Mouse (Mus musculus): ENCODE measurements around the gene Tssc4. TPM values are rescaled to one million over a fixed set of nuclear protein-coding genes. Genes with fewer than 3 reads are reported as not detected.
A peak's percentile ranks its signal among the peaks of the same experiment; 100 is the strongest.

The Tssc4 gene
- polyA plus RNA-seq (2011; ENCODE audit: insufficient read length, low read depth, missing spikeins): 35.9 and 38.8 TPM in 2 replicates

DNA sequence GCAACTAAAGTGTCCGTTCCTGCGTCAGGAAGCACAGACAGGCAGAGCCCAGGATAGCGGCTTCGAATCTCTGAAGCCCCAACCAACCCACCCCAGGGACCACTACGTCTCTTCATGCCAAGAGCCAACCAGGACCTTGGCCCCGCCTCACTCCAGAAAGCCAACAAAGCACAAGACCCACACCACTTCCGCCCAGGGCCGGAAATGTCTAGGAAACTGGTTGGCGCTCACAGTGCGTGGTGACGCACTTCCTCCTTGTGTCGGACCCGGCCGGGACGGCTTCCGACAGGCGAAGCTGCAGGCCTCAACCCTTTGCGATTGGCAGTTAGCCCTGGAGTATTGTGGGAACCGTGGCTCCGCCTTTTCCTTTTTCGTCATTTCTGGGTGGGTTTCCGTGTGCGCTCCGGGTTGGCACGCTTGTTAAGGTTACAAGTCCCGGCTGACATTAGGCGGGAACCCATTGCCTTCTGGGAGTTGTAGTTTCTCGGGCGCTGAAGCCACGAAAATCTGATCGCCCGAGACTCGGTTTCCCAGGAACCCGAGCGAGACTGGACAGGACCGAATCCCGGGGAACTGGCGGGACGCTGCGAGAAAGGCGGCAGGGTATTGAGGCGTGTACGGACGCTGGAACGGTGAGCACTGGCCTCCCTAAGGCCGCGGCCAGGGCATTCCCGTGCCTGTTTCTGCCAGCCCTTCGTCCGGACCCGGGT, at the start of gene Tssc4:
Gene Tssc4 (plus strand): TSS at position 368 of the 710 bp plus-strand sequence.
- no peak for TF ChIP-seq CTCF (IDR thresholded peaks at IDR 0.05; ENCODE audit: borderline replicate concordance, insufficient read depth, low read length)
- TF ChIP-seq POLR2A (IDR thresholded peaks at IDR 0.05; ENCODE audit: low read depth, low read length): peak; percentile 79
- H3K27ac ChIP-seq (ENCODE audit: insufficient read depth, low read length): peak within 1 kb of the TSS; percentile 60
- H3K4me3 ChIP-seq (ENCODE audit: insufficient read depth, low read length): peak within 1 kb of the TSS; percentile 80
- H3K4me1 ChIP-seq (ENCODE audit: control insufficient read depth, insufficient read depth, low read length): peaks cover 10% of the 10 kb centered on the region

DNA sequence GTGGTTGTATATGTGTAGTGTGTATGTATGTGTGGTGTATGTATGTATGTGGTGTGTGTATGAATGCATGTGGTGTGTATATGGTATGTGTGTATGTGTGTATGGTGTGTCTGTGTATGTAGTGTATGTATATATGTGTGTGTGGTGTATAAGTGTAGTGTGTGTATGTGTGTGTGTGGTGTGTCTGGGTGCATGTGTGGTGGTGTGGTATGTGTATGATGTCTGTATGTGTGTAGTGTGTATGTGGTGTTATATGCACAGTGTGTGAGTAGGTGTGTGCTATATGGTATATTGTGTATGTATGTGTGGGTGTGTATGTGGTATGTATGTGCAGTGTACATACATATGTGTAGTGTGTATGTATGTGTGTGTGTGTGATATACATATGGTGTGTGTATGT, 49.0 kb upstream of the Tssc4 start:
- H3K27ac ChIP-seq (ENCODE audit: insufficient read depth, low read length): no peak overlapping the region
- no peak for TF ChIP-seq POLR2A (IDR thresholded peaks at IDR 0.05; ENCODE audit: low read depth, low read length)
- TF ChIP-seq CTCF (IDR thresholded peaks at IDR 0.05; ENCODE audit: borderline replicate concordance, insufficient read depth, low read length): no peak
- peaks cover 10% of the 10 kb centered on the region for H3K4me1 ChIP-seq (ENCODE audit: control insufficient read depth, insufficient read depth, low read length)
- no peak overlapping the region for H3K4me3 ChIP-seq (ENCODE audit: insufficient read depth, low read length)

DNA sequence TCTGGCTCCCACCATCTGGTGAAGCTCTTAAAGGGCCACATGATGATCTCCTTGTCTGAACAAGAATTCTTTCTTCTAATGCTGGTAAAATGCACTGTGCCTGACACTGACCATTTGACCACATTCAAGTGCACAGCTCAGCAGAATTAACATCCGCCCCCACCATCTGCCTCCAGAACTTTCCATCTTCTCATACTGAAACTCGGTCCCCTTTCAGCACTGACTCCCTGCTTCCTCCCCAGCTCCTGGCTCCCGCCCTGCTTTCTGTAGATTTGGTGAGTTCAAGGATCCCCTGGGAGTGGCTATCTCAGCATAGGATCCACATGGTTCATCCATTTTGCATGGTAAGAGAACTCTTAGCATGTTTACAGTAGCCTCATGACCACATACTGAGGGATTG, 48.3 kb upstream of the Tssc4 start:
- Histone ChIP-seq H3K27ac (ENCODE audit: insufficient read depth, low read length) (no peak overlapping the region), H3K4me1 (ENCODE audit: control insufficient read depth, insufficient read depth, low read length) (peaks cover 4% of the 10 kb centered on the region)
- TF ChIP-seq POLR2A (IDR thresholded peaks at IDR 0.05; ENCODE audit: low read depth, low read length) (no peak), CTCF (IDR thresholded peaks at IDR 0.05; ENCODE audit: borderline replicate concordance, insufficient read depth, low read length) (no peak)

DNA sequence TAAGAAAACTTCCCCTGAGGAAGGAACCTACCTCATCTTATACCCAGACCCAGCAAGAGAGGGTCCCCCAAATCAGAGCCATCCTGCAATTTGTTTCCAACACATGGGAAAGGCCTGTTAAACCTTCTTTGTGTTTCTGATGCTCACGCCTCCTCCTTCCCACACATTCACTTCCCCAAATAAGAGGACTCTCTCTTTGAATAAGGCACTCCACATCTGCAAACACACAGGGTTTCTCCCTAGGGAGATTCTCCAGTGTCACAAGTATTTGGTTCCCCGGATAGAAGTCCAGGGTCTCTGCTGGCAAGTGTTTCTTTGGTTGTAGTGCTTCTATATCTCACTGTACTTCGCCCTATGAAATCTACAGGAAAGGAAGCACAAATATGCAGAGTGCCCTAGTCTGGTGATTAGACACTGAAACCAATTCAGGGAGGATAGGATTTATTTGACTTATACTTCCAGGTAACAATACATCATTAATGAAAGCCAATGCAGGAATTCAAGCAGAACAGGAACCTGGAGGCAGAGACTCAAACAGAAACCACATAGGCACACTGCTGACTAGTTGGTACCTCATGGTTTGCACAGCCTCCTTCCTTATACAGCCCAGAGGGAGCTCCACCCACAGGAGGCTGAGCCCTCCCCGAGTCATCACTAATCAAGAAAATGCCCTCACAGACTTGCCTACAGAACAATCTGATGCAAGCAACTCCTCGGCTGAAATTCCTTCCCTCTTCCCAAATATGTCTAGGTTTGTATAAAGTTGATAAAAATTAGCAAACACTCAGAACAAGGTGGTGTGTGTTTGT, 47.5 kb upstream of the Tssc4 start:
- TF ChIP-seq CTCF (IDR thresholded peaks at IDR 0.05; ENCODE audit: borderline replicate concordance, insufficient read depth, low read length) (no peak), POLR2A (IDR thresholded peaks at IDR 0.05; ENCODE audit: low read depth, low read length) (no peak)
- Histone ChIP-seq H3K27ac (ENCODE audit: insufficient read depth, low read length) (peak overlapping the region; percentile 84), H3K4me1 (ENCODE audit: control insufficient read depth, insufficient read depth, low read length) (peaks cover 6% of the 10 kb centered on the region), H3K4me3 (ENCODE audit: insufficient read depth, low read length) (no peak overlapping the region)

More for the DNA sequence above, 48.3 kb upstream of the Tssc4 start:
- H3K4me3 ChIP-seq (ENCODE audit: insufficient read depth, low read length): no peak overlapping the region

DNA sequence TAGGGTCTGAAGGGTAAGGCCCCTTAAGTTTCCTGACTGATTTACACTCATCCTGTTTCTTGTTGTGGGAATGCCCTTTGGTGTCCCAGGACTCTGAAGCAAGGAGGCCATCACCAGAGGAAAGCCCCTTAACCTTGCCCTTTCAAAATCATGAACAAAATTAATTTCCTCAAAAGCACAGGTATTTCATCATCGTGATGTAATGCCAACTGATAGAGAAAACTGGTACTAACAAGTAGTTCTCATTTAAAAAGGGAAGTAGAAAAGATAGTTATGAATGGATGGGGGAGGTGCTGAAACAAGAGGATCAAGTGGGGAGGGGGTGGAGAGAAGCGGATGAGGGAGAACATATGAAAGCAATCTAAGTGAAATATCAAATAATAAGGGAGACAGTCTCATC, 45.5 kb upstream of the Tssc4 start:
- TF ChIP-seq POLR2A (IDR thresholded peaks at IDR 0.05; ENCODE audit: low read depth, low read length): no peak
- TF ChIP-seq CTCF (IDR thresholded peaks at IDR 0.05; ENCODE audit: borderline replicate concordance, insufficient read depth, low read length): no peak
- no peak overlapping the region for H3K4me3 ChIP-seq (ENCODE audit: insufficient read depth, low read length)
- peaks cover 6% of the 10 kb centered on the region for H3K4me1 ChIP-seq (ENCODE audit: control insufficient read depth, insufficient read depth, low read length)
- H3K27ac ChIP-seq (ENCODE audit: insufficient read depth, low read length): no peak overlapping the region

DNA sequence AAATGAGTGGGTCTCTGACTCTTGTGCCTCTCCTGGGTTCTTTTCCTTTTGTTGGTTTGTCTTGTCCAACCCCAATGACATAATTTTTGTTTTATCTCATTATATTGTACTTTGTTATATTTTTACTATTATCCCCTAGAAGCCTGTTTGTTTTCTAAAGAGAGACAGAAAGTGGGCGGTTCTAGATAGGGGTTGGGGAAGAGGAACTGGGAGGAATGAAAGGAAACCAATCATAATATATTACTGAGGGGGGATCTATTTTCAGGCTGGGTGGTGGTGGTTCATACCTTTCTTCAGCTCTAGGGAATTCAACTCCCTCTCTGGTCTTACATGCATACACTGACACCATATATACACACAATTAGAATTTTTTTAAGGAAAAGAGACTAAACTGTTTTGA, 44.8 kb upstream of the Tssc4 start:
- Histone ChIP-seq H3K4me3 (ENCODE audit: insufficient read depth, low read length) (no peak overlapping the region), H3K4me1 (ENCODE audit: control insufficient read depth, insufficient read depth, low read length) (peaks cover 6% of the 10 kb centered on the region), H3K27ac (ENCODE audit: insufficient read depth, low read length) (no peak overlapping the region)
- TF ChIP-seq CTCF (IDR thresholded peaks at IDR 0.05; ENCODE audit: borderline replicate concordance, insufficient read depth, low read length) (no peak), POLR2A (IDR thresholded peaks at IDR 0.05; ENCODE audit: low read depth, low read length) (no peak)

DNA sequence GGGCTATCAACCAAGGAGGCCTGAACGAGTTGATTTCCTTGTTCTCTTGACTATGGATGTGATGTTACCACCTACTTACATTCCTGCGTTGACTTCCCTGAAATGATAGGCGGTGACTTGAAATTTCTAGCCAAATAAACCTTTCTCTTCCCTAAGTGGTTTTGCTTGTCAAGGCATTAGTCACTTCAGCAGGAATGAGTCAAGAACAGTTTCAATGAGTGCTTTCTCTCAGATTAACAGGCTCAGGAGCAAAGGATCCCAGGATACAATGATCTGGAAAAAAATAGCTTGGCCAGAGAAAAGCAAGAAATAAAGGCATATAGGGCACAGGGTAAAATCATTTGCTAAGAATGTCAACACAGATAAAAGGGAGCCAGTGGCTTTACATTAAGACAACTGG, 43.6 kb upstream of the Tssc4 start:
- Histone ChIP-seq H3K27ac (ENCODE audit: insufficient read depth, low read length) (peak overlapping the region; percentile 68; the same call in 1 of the 2 replicates), H3K4me1 (ENCODE audit: control insufficient read depth, insufficient read depth, low read length) (peaks cover 6% of the 10 kb centered on the region), H3K4me3 (ENCODE audit: insufficient read depth, low read length) (no peak overlapping the region)
- TF ChIP-seq CTCF (IDR thresholded peaks at IDR 0.05; ENCODE audit: borderline replicate concordance, insufficient read depth, low read length): no peak
- no peak for TF ChIP-seq POLR2A (IDR thresholded peaks at IDR 0.05; ENCODE audit: low read depth, low read length)

DNA sequence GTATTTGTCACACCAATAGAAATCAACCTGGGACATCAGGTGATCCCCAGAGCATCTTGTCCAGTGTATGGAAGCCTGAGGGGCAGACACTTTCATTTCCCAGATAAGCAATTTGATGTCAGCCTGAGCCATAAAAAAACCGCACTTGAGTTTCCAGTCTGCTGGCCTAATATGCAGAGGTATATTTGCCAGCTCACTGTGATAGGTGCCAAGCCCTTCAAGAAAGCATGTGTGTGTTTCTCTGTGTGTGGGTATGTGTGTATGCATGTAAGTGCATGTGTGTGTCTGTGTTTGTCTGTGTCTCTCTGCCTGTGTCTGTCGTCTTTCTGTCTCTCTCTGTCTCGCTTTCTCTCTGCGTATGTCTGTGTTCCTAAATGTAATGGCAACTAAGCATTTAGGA, 41.9 kb upstream of the Tssc4 start:
- no peak overlapping the region for H3K4me3 ChIP-seq (ENCODE audit: insufficient read depth, low read length)
- H3K4me1 ChIP-seq (ENCODE audit: control insufficient read depth, insufficient read depth, low read length): peaks cover 12% of the 10 kb centered on the region
- no peak for TF ChIP-seq CTCF (IDR thresholded peaks at IDR 0.05; ENCODE audit: borderline replicate concordance, insufficient read depth, low read length)
- TF ChIP-seq POLR2A (IDR thresholded peaks at IDR 0.05; ENCODE audit: low read depth, low read length): no peak
- no peak overlapping the region for H3K27ac ChIP-seq (ENCODE audit: insufficient read depth, low read length)

DNA sequence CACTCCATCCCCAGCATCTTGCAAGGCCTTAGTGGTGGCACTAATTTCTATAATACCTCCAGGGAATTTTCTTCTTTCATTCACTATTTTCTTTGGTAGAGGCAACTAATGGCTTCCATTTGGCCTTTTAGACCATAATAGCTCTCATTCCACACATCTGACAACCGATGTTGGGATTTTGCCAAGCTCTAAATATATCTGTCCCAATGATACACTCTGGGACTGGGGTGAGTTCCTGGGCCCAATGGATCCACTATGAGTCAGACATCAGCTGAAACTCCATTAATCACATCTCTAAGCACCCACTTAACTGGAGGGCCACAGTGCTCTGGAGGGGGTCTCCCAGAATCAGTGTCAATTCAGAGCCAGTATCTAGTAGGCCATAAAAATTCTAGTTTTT, 37.2 kb upstream of the Tssc4 start:
- H3K4me3 ChIP-seq (ENCODE audit: insufficient read depth, low read length): no peak overlapping the region
- TF ChIP-seq POLR2A (IDR thresholded peaks at IDR 0.05; ENCODE audit: low read depth, low read length) (no peak), CTCF (IDR thresholded peaks at IDR 0.05; ENCODE audit: borderline replicate concordance, insufficient read depth, low read length) (no peak)
- peaks cover 11% of the 10 kb centered on the region for H3K4me1 ChIP-seq (ENCODE audit: control insufficient read depth, insufficient read depth, low read length)
- peak overlapping the region; percentile 53; the same call in 1 of the 2 replicates for H3K27ac ChIP-seq (ENCODE audit: insufficient read depth, low read length)

DNA sequence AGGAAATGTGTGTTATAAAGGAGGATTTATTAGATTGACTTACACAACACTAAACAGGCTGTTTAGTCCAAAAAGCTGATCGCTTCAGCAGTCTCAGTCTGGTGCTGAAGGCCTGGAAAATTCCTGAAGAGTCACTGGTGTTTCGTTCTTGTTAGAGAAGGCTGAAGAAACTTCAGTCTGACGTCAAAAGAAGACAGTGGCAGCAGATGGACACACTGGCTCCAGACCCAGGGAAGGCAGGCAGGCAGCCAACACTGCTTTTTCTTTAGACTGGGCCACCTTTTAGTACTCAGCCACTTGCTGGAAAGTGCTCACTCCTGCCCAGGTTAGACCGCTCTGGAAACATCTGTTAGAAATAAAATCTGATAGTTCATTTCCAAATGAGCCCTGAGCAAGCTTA, 35.5 kb upstream of the Tssc4 start:
- Histone ChIP-seq H3K27ac (ENCODE audit: insufficient read depth, low read length) (0 out of 2 replicates have a peak overlapping the region, but pooled peaks have one; percentile 19), H3K4me1 (ENCODE audit: control insufficient read depth, insufficient read depth, low read length) (peaks cover 14% of the 10 kb centered on the region), H3K4me3 (ENCODE audit: insufficient read depth, low read length) (no peak overlapping the region)
- TF ChIP-seq CTCF (IDR thresholded peaks at IDR 0.05; ENCODE audit: borderline replicate concordance, insufficient read depth, low read length) (no peak), POLR2A (IDR thresholded peaks at IDR 0.05; ENCODE audit: low read depth, low read length) (no peak)
